Mouse (Mus musculus): ENCODE data around the gene Slc12a4.
A peak's percentile ranks its signal among the peaks of the same experiment; 100 is the strongest.

Slc12a4 gene

DNA sequence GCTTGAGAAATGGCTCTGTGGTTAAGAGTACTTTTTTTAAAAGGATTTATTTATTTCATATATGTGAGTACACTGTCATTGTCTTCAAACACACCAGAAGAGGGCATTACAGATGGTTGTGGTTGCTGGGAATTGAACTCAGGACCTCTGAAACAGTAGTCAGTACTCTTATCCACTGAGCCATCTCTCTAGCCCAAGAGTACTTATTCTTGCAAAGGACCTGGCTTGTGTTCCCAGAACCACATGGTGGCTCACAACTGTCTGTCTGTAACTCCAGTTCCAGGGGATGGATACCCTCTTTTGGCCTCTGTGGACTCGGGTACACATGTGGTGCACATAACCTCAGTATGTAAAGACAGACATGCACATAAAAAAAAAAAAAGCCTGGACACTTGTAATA, 3.5 kb upstream of the Slc12a4 start:
- DNase-seq (ENCODE audit: low read depth), result no peak

DNA sequence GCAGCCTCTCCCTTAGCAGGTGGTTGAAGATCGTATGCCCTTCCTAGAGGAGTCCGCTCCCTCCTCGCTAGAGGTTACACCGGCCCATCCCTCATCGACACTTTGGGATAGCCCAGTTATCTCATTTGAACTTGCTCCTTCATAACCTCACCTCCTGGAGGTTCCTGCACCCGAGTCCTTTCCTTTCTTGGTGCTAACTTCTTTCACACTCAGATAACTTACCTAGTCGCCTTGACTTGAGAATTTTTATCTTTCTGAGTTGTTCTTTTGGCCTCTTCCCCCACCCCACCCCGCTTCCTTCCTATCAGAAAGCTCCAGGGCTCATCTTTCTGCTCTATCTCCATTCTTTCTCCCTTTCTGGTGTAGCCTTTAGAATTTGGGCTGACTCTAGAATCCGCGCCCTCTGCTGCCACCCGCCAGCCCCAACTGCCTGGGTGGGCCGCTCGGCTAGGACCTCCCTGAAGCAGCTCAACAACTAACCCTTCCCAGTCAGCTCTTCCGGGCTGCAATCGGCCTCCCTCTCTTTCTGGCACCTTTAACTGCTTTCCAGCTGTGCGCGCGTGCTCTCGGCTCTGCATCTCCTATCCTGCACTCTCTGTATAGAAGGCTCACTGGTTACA, 905 bp upstream of the Slc12a4 start:
- DNase-seq (ENCODE audit: low read depth), result peak; percentile 38

DNA sequence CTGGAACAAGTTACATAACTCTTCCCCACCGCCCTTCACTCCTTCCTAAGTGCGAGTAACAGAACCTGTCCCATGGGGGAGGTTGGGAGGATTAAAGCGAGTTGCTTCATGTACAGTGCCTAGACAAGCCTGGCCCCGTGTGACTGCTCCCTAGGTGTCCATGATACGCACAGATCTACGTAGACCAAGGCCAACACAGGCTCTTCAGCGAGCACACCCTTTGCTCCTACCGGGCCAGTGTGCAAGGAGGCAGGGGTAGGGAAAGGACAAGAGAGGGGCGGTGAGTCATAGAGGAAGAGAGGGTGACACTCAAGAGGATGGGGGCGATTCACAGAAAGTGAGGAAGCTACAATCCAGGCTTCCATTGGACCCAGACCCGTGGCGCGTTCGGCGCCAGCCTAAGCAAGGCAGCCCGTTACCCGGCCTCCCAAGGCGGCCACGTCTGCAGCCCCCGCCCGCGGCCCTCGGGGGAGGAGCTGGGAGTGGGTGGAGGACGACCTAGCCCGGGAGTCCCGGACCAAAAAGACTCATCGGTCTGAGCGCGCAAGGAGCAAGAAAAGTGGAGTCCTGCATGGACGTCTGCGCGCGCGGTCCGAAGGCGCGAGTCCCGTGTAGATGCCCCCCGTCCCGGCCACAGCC, 512 bp downstream of the Slc12a4 start:
- DNase-seq (ENCODE audit: low read depth), result peak; percentile 56

DNA sequence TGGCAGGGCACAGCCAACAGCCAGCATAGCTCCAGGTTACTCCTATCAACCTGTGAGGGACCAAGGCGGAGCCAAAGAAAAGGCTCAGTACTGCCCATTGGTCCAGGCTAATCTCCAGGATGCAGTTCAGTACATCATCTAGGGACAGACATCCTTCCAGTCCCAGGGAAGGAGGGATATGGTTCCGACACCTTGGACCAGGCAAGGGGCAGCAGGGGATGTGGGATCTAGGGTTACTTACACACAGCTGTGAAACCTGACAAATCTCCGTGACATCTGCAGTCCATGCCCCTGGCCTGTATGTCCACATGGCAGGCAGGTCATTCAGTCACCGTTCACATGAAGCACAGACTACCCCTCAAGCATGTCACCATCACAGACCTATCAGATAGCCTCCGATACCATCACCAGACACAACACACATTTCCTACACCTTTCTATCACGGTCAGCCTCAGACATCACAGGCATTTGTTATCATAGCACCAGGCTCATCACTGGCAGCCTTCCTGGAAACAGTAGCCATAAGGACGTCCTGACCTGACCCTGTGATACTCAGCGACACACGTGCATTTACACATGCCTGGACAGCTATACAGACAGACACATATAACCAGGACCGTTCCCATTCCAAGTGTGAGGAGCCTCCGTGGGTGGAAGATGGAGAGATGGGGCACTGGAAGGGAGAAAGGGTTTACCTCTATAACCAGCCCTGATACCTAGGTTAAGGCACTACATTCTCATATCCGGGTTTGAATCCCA, 1.2 kb downstream of the Slc12a4 start:
- DNase-seq (ENCODE audit: low read depth), result no peak

DNA sequence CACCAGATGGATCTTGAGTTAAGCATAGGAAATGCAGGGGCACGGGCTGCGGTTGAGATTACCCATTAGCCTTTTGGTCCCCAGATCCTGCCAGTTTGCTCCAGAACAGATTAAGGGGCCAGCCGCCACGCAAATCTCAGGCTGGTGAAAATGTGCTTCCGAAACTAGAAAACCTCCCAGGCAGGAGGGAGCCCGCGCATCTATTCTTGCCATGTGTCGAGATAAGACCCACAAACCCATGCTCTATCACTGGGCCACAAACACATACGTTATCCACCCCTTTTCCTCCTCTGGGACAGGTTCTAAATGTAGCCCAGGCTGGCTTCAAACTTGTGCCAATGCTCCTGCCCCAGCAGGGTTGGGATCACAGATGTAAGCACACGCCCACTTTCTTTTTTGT, 4.4 kb downstream of the Slc12a4 start:
- no peak for DNase-seq (ENCODE audit: low read depth)

DNA sequence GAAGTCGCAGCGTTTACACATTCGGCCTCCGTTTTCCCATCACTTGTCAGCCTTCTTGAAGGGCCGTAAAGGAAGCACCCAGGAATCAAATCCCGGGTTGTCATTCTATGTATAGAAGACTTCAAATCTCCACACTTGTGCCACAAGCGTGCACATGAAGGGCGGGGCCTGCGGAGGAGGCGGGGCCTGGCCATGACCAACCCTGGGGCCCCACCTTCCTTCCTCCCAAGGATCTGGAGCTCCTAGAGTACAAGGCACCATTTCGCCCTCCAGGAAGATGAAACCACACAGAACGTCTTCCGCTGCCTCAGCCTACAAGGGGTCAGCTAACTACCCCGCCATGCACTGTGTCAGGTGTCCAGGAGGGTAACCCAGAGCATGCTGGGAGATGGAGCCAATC, 4.8 kb downstream of the Slc12a4 start:
- no peak for DNase-seq (ENCODE audit: low read depth)

DNA sequence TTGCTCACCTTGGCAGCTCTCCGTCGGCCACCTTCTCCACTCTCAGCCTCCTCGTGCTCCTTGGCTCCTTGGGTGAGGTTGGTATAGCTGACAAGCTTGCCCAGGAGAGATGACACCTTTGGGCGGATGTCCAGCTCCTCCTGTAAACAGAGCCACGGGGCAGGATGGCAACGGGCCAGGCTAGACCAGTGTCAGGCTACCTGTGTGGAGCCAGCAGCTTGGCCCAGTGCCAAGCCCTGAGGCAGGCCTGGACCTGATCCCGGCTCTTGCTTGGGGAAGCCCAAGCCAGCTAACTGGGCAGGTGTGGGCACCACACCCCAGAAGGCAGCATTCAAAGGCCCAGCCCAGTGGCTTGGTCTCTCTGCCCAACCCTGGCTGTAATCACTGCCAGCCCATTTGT, 6.5 kb downstream of the Slc12a4 start:
- no peak for DNase-seq (ENCODE audit: low read depth)

DNA sequence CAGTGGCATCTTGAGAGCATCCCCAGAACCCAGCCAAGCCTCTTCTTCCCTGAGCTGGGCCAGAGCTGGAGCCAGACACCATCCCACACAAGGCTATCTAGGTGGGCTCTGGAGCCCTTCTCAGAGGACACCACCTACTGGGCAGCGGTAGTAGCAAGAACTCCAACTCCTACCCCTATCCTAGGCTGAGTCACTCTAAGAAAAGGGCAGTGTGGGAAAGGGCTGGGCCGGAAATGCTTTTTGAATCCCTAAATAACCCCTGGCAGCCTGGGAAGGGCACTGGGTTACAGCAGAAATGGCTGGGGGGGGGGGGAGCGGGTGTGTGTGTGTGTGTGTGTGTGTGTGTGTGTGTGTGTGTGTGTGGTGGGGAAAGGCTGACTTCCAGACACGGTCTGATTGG, 8.1 kb downstream of the Slc12a4 start:
- DNase-seq (ENCODE audit: low read depth), result no peak

DNA sequence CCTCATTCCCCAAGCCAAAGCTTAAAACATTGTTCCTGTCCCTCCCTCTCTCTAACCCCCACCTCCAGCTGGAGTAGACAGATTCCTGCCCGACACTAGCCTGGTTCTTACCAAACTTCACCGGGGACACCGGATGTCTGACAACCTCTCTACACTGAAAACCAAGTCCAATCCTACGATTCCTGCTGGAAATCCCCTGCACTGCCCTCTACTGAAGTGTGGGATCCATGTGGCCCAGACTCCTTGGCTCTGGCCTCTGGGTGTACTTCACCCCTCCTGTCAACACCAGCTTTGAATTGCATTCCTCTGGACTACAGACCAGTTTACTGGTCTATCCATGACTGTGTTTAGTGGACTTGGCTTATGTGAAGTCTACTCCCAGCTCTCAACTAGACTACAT, 9.3 kb downstream of the Slc12a4 start:
- DNase-seq (ENCODE audit: low read depth), result no peak

DNA sequence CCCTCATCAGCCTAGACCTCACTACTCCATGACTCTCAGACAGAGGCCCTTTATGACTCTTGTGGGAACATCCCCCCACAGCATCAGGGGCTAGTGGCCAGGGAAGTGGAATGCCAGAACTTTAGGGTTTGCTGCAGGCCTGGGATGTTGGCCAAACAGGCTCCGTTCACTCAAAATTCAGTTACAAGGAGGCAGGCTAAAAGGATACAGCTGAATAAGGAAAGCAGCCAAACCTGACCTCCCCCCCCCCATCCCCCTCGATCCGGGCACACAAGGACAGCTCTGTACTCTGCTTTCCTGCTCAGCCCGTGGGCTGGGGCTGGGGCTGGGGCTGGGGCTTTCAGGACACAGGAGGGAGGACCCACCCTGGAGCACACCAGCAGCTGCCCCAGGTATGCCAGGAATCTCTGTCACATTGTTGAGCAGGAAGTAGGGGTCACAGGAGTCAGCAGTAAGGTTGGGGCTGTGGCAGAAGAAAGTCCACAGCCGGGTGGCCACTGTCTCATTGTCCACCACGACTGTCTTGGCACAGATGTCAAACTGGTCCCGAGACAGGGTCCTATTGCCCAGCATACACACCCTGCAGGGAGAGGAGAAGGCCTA, 14.7 kb downstream of the Slc12a4 start:
- no peak for DNase-seq (ENCODE audit: low read depth)

DNA sequence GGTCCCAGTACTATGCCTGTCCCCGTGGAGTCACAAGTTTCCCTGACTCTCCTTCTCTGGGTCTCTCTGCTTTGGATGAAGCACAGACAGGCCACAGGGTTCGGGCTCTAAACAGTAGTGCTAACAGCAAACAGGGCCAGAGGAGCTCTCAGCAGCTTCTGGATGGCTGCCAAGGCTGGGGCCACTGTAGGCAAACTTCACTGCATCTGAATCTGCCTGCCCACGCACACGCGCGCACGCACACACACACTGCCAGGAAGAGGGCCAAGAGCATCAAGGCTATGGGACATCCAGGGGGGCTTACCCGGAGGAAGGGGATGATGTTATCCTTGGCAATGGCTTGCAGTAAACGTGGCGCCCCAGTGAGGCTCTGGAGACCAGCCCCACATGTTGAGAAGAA, 16.5 kb downstream of the Slc12a4 start:
- no peak for DNase-seq (ENCODE audit: low read depth)

DNA sequence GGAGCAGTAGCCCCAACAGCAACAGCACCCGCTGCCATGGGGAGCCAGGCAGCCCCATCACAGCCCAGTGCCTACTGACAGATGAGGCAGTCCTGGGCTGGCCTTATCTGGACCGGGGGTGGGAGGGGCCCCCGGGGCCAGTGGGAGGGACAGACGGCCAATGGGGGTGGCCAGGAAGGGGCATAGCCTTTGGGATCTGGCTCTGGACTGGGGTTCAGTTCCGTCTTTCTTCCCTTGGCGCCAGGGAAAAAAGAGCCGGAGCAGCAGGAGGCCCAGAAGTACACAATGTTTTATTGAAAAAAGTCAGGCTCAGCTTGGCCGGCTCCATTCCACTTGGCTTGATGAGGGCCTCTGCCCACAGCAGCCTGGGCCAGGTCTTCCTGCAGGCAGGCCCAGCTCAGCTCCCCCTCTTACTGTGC, 22.6 kb downstream of the Slc12a4 start, which contains the start of gene Lcat:
TSS of gene Lcat (minus strand) at position 62 of the 419 bp plus-strand sequence.
- no peak for DNase-seq (ENCODE audit: low read depth)

DNA sequence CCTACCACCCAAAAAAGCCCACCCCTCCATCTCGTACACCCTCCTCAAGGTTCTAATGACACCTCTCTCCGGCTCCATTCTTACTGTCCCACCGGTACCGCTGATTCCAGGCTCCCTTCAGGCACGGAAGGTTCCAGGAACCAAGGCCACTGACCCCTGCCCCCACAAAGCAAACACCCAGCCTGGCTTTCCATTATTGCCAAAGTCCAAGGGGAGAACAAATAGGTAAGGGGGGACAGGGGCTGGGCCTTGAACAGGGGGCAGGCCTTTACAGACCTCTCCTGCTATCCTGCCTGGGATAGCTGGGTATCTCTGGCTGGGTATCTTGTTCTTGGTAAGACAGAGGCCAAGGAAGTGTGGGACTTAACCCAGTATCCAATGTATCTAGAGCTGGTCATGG, 23.4 kb downstream of the Slc12a4 start:
- DNase-seq (ENCODE audit: low read depth), result no peak

DNA sequence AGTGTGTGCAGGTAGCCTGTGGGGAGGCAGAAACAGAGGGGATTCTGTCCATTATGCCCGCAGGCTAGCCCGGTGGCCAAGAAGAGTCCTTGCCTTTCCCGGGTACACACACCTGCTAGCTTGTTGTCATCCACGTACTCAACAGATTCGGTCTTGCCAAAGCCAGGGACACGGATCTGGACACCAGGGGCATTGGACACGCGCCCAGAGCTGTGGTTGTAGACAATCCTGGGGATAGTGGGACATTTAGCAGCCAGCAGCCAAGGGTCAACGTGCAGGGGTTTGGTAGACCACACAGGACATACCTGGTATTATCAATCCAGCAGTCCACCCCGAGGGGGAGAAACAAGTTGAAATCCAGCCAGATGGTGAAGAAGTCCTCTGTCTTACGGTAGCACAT, 23.9 kb downstream of the Slc12a4 start:
- DNase-seq (ENCODE audit: low read depth), result no peak

DNA sequence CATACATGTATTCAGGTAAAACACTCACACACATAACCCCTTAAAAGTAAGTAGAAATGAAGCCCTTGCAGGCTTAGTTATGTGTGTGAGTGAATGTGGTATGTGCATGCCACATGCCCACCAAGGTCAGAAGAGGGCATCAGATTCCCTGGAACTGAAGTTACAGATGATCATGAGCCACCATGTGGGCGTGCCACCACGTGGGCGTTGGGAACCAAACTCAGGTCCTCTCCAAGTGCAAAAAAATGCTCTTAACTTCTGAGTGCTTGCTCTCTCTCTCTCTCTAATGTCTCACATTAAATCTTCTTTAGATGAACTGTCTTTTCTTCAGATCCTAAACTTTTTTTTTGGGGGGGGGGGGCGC, 27.6 kb downstream of the Slc12a4 start, which contains the start of gene Psmb10:
TSS of gene Psmb10 (minus strand) at position 139 of the 364 bp plus-strand sequence.
- DNase-seq (ENCODE audit: low read depth), result no peak

DNA sequence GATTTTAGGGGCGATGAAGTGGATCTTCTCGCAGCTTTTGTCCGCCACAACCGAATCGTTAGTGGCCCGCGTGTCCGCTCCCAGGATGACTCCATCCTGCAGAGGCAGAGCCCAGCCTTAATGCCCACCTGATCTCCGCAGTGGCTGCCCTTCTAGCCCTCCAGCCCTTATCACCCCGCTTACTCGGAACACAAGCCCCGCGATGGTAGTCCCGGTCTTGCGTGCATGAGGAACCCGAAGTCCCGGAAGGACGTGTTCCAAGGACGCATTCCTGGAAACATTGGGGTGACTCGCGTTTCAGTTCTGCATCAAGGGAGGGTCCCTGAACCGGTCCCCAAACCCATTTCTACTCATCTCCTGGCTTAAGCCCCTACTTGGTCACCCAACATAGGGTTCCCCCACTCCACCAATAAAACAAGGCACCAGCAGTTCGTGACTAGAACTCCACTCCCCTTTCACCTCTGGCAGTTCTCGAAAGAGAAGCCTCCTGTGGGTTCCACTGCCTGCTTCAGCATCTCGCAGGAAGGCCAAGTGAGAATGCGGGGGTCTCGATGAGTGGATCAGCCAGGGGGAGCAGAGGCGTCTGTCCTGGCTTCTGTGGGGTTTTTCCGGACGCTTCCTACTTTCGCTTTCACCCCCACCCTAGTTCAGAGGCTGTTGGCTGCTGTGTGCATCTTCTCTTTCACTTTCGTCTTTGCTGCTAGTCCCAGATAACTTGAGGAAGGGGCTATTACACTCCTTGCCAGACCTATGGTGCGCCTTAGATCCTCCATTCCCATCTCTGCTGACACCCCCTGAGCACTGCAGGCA, 28.2 kb downstream of the Slc12a4 start:
- DNase-seq (ENCODE audit: low read depth), result peak; percentile 78

DNA sequence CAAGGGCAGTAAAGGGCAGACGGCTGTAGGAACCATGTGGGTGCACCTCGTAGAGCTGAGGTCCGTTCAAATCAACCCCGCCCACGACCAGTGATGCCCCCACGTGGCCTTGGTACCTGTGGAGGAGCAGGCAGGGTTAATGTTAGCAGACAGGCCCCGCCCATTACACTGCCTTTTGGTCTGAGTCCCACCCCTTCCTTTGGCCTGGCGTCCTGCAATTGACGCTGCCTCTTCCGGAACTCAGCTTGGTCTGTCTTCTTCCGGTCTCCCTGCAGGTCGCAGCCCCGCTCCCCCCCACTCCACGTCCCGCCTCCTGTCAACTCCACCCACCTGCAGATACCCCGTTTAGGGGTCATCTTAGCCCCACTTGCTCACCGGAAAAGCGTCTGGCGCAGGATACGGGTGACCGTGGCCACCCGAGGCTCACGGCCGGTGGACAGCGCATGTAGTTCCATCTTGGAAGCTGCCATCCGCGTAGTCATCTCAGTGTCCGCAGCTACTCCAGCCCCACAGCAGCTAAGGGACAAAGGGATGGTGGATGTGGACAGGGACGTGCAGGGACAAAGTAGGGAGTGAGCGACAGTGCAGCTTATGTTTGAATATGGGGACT, 28.9 kb downstream of the Slc12a4 start:
- peak; percentile 67 for DNase-seq (ENCODE audit: low read depth)

DNA sequence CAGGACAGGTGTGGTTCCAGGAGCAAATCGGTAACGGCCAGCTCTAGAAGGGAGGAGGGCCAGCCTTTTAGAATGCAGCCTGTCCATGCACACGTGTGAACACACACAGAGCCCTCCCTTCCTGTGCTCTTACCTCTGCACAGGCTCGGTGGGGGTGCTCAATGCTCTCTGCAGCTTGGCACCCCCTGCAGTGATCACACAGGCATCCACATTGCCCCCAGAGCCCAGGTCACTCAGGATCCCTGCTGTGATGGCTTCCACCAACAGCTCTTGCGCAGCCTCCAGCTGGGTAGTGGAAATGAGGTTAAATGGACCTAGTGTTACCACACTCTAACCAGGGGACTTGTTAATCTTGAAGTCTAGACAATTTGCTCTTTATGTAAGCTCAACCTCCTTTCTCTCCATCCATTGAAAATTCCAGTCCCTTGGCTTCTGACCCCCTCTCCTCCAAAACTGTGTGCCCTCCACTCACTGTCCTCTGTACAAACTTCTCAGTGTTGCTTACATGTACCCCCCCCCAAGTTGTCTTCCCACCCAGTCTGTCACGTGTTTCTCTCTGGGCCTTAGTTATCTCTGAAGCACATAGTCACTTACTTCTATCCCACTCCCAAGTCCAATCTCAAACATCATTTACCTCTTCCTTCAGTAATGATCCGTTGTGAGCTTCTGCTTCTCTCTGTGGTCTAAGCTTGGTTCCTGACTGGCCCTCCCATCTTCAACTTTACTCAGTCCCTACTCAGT, 29.9 kb downstream of the Slc12a4 start:
- DNase-seq (ENCODE audit: low read depth), result no peak

DNA sequence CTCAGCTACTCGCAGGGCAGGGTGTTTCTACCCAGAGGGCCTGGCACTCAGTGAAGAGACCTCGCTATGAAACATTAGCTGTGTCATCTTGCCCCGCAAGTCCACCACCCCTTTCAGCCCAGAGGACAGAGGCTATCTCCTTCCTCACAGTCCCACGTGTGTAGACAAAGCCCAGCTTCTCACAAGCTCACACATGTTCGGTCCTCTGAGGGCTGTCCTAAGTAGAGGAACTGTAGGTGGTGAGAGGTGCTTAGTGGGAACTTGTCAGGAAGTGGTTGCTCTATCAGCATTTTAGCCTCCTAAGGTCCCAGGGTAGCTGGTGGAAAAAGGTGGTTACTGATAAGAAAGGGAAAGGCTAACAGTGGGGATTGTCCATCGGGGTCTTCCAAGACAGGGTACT, 30.8 kb downstream of the Slc12a4 start:
- DNase-seq (ENCODE audit: low read depth), result no peak

DNA sequence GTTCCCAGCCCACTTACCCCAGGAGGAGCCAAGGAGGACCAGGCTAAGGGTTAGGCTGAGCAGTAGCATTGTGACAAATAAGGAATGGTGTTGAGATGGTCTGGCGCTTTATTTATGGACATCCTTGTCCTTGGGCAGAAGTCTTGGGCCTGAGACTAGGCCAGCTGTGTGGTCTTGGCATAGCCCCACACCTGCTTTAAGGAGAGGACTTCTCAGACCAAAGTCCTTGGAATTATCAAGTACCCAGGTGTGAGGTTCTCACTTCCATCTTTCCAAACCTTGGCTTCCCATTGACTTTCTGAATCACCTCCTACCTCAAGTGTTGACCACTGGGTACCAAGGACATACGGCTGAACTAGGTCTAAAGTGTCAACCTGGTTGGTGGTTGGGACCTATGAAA, 32.1 kb downstream of the Slc12a4 start, which contains the start of gene Ctrl:
TSS of gene Ctrl (minus strand) at position 101 of the 400 bp plus-strand sequence.
- DNase-seq (ENCODE audit: low read depth), result no peak

DNA sequence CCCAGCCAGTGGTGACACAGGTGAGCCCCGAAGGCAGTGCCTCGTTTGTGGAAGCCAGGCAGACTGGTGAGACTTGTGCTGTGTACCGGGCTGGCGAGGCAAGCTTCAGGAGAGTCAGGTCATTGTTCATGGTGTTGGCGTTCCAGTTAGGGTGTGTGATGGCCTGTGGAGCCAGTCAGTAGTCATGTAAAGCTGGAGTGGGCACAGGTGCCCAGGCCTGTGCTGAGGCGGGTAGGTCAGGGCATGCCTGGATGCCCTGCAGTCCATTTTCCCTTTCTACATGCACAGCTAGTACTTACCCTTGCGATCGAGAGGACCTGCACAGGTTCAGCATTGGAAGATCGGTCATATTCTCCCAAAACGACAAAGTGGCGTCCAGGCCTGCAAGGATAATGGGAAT, 33.4 kb downstream of the Slc12a4 start:
- DNase-seq (ENCODE audit: low read depth), result no peak

Measured in naive thymus-derived CD4-positive, alpha-beta T cell, adult 2 months (primary cell).